Mouse (Mus musculus) G1E (cell line): ENCODE data around the gene Stac3. TPM values are rescaled to one million over a fixed set of nuclear protein-coding genes. Genes with fewer than 3 reads are reported as not detected.

Experiments
- ATAC-seq: 2 replicates; pipeline ENCODE4 v1.8.0; 2016; ENCODE audit warnings: mild to moderate bottlenecking; ENCODE audit not compliant: insufficient number of reproducible peaks, poor library complexity, low FRiP score, severe bottlenecking; ENCODE audit errors: extremely low read depth
- DNase-seq: peaks from one replicate; pipeline ENCODE4 v3.0.0; 2012; ENCODE audit warnings: low spot score
- H3K27me3 ChIP-seq: 2 replicates; pipeline ENCODE4 v1.6.1; 2012; ENCODE audit warnings: mild to moderate bottlenecking, low read length, inconsistent platforms; ENCODE audit not compliant: insufficient read depth
- H3K36me3 ChIP-seq: replicated peaks from 2 replicates; pipeline ENCODE3; 2012; ENCODE audit warnings: mild to moderate bottlenecking, inconsistent platforms
- H3K4me1 ChIP-seq: 2 replicates; pipeline ENCODE4 v1.6.1; 2012; ENCODE audit warnings: low read depth, low read length, inconsistent platforms, mixed read lengths; ENCODE audit not compliant: insufficient read depth
- H3K4me3 ChIP-seq: 2 replicates; pipeline ENCODE4 v1.5.1; 2012; ENCODE audit warnings: low read depth, mild to moderate bottlenecking, inconsistent platforms, low read length, moderate library complexity, mixed read lengths
- H3K9me3 ChIP-seq: replicated peaks from 2 replicates; pipeline ENCODE4 v1.6.1; 2012; ENCODE audit warnings: inconsistent platforms
- CTCF ChIP-seq: IDR thresholded peaks from 2 replicates; pipeline ENCODE4 v1.5.1; 2012; ENCODE audit warnings: low read depth, low read length, inconsistent platforms, mixed read lengths
- GATA1 ChIP-seq: IDR thresholded peaks from 2 replicates; pipeline ENCODE4 v1.6.1; 2012; ENCODE audit warnings: borderline replicate concordance, low read length, inconsistent platforms, mixed read lengths
- GATA2 ChIP-seq: IDR thresholded peaks from 2 replicates; pipeline ENCODE4 v1.6.1; 2012; ENCODE audit warnings: low read depth, low read length, inconsistent platforms, borderline replicate concordance
- POLR2AphosphoS5 ChIP-seq: IDR thresholded peaks from 2 replicates; pipeline ENCODE4 v1.6.1; 2012; ENCODE audit warnings: low read depth, low read length, inconsistent platforms; ENCODE audit not compliant: insufficient replicate concordance
- TAL1 ChIP-seq: conservative IDR thresholded peaks from 2 replicates; pipeline ENCODE4 v1.6.1; 2012; ENCODE audit warnings: low read depth, low read length, inconsistent platforms, mixed read lengths
- polyA plus RNA-seq: library from polyadenylated mRNA; stranded (reverse); fragments of >175 nt; gene quantifications from 2 replicates; pipeline ENCODE4 v1.2.3, GENCODE M21; 2012
- total RNA-seq, 2 experiments: library from RNA; stranded (forward) in 1 of 2; stranded (reverse) in 1 of 2; fragments of 200-1000 nt in 1 of 2; fragments of >200 nt in 1 of 2; fragmentation: Nextera tagmentation in 1 of 2; gene quantifications; 2 replicates each; pipeline ENCODE4 v1.2.3; 2014 to 2017

Stac3 gene
- total and polyA plus RNA-seq, 3 experiments = 0.17 to 0.60 TPM; not detected in 1

GRCm38 (mm10) chr10:127515983-127516459 is 14.5 kb downstream of the Stac3 start:
- TF ChIP-seq CTCF (no peak), GATA1 (no peak), TAL1 (no peak), GATA2 (no peak), POLR2AphosphoS5 (no peak)
- peaks cover 100% of the 10 kb centered on the region for H3K4me1 ChIP-seq
- ATAC-seq (no peak), DNase-seq (no peak)
- peaks cover 60% of the 10 kb centered on the region for H3K36me3 ChIP-seq
- peak overlapping the region; percentile 77 for H3K4me3 ChIP-seq
- H3K27me3 ChIP-seq = peaks cover 12% of the 10 kb centered on the region
- H3K9me3 ChIP-seq = no peaks in the 10 kb centered on the region

- peak overlapping the region; percentile 77 for H3K4me3 ChIP-seq
- DNase-seq (peak; percentile 92), ATAC-seq (peak; percentile 45)
- H3K36me3 ChIP-seq = peaks cover 64% of the 10 kb centered on the region
- H3K27me3 ChIP-seq = peaks cover 5% of the 10 kb centered on the region
- peaks cover 95% of the 10 kb centered on the region for H3K4me1 ChIP-seq
- H3K9me3 ChIP-seq = no peaks in the 10 kb centered on the region
- peak; percentile 19; the same call in 1 of the 2 replicates for TF ChIP-seq POLR2AphosphoS5
- no peak for TF ChIP-seq GATA2
Measured at GRCm38 (mm10) chr10:127516576-127517260, 15.2 kb downstream of the Stac3 start.

- TF ChIP-seq TAL1 (no peak), GATA2 (no peak), POLR2AphosphoS5 (no peak), GATA1 (no peak), CTCF (no peak)
- Histone ChIP-seq H3K27me3 (no peaks in the 10 kb centered on the region), H3K9me3 (no peaks in the 10 kb centered on the region), H3K4me3 (peak overlapping the region; percentile 77; the same call in 1 of the 2 replicates), H3K4me1 (peaks cover 87% of the 10 kb centered on the region), H3K36me3 (peaks cover 64% of the 10 kb centered on the region)
- DNase-seq (no peak), ATAC-seq (no peak)
Measured at GRCm38 (mm10) chr10:127517941-127518340, 16.5 kb downstream of the Stac3 start.

GRCm38 (mm10) chr10:127519041-127519701 is 17.7 kb downstream of the Stac3 start:
- ATAC-seq (no peak), DNase-seq (no peak)
- no peak for TF ChIP-seq GATA1
- TF ChIP-seq GATA2 = no peak
- no peak for TF ChIP-seq TAL1
- TF ChIP-seq POLR2AphosphoS5 = no peak
- TF ChIP-seq CTCF = no peak
- Histone ChIP-seq H3K9me3 (no peaks in the 10 kb centered on the region), H3K36me3 (peaks cover 64% of the 10 kb centered on the region), H3K27me3 (0 out of 2 replicates have a peak, but pooled peaks cover under 1% of the 10 kb centered on the region), H3K4me3 (peak overlapping the region; percentile 77; the same call in 1 of the 2 replicates), H3K4me1 (peaks cover 83% of the 10 kb centered on the region)

- peak overlapping the region; percentile 77 for H3K4me3 ChIP-seq
- DNase-seq = peak; percentile 64
- peaks cover 83% of the 10 kb centered on the region for H3K4me1 ChIP-seq
Measured at GRCm38 (mm10) chr10:127519903-127520713, 18.6 kb downstream of the Stac3 start.

More at GRCm38 (mm10) chr10:127519903-127520713, 18.6 kb downstream of the Stac3 start:
- no peaks in the 10 kb centered on the region for H3K9me3 ChIP-seq
- H3K27me3 ChIP-seq = peaks cover 10% of the 10 kb centered on the region
- 0 out of 2 replicates have a peak, but pooled peaks have one; percentile 2 for ATAC-seq
- TF ChIP-seq GATA2 (no peak), TAL1 (no peak), GATA1 (no peak), POLR2AphosphoS5 (no peak), CTCF (no peak)
- peaks cover 63% of the 10 kb centered on the region for H3K36me3 ChIP-seq
